Mouse (Mus musculus) lung, embryonic 14.5 days (tissue): ENCODE measurements at regions not wholly inside any gene's neighbourhood (a gene's known extent, or its start where the extent isn't known, plus 50 kb on each side); places are given as distances from the start of the nearest gene placed in this dataset.

Experiments
- ATAC-seq: fragments of 200-750 bp; cut with Nextera tagmentation; 2 replicates; pipeline ENCODE4 v1.8.0; 2017; ENCODE audit warnings: mild to moderate bottlenecking, moderate TSS enrichment, moderate library complexity; ENCODE audit not compliant: insufficient read depth
- DNase-seq: peaks from one replicate; pipeline ENCODE4 v3.0.0-alpha.2; 2015
- H3K27ac ChIP-seq: fragments of 300-500 bp; sonication (generic); 2 replicates; pipeline ENCODE4 v1.5.1; 2014; ENCODE audit warnings: low read depth, mild to moderate bottlenecking, moderate library complexity
- H3K27me3 ChIP-seq: fragments of 300-500 bp; sonication (generic); 2 replicates; pipeline ENCODE4 v1.6.1; 2014; ENCODE audit warnings: low read length, control low read depth; ENCODE audit not compliant: insufficient read depth
- H3K36me3 ChIP-seq: fragments of 300-500 bp; sonication (generic); 2 replicates; pipeline ENCODE4 v1.6.1; 2014; ENCODE audit warnings: control low read depth; ENCODE audit not compliant: insufficient read depth
- H3K4me1 ChIP-seq: fragments of 300-500 bp; sonication (generic); 2 replicates; pipeline ENCODE4 v1.6.1; 2014; ENCODE audit warnings: antibody characterized with exemption, control low read depth; ENCODE audit not compliant: insufficient read depth
- H3K4me2 ChIP-seq: fragments of 300-500 bp; sonication (generic); 2 replicates; pipeline ENCODE4 v1.6.1; 2014; ENCODE audit warnings: mild to moderate bottlenecking
- H3K4me3 ChIP-seq: fragments of 300-500 bp; sonication (generic); 2 replicates; pipeline ENCODE4 v1.5.1; 2014; ENCODE audit warnings: low read depth, low read length
- H3K9ac ChIP-seq: fragments of 300-500 bp; sonication (generic); 2 replicates; pipeline ENCODE4 v1.6.1; 2014
- H3K9me3 ChIP-seq: fragments of 300-500 bp; sonication (generic); 2 replicates; pipeline ENCODE4 v1.6.1; 2016; ENCODE audit warnings: low read depth, low read length, control low read depth
- CTCF ChIP-seq: IDR thresholded peaks from 2 replicates; pipeline ENCODE4 v1.5.1; 2016; ENCODE audit warnings: antibody characterized with exemption, low read depth
- WGBS: fragments of 180-500 bp; shearing (Covaris S2); extraction: QIAGEN DNeasy Blood & Tissue Kit; methylation state at CpG from one replicate; pipeline ENCODE4 v1.1.7; 2014; 5-methylcytosine and 5-hydroxymethylcytosine counted together

DNA sequence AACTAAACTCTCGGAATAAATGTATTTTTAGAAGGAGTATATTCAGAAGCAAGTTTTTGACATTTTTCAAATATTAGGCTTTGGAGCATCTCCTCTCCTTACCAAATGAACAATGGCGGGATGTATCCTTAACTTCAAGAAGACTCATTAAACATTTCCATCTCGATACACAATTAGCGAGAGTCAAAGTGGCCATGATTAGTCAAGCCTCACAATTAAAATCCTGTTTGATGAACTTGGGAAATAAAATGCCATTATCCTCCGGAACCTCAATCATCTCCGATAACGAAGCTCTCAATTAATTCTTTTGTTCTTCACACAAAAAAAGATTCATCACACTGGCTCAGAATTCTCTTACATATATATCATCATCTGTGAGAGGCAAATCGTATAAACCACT lies 440.8 kb upstream of the Trpc7 start:
- 86% methylated on average over 8 of the region's 8 CpGs for WGBS
- H3K4me2 ChIP-seq = no peak overlapping the region

DNA sequence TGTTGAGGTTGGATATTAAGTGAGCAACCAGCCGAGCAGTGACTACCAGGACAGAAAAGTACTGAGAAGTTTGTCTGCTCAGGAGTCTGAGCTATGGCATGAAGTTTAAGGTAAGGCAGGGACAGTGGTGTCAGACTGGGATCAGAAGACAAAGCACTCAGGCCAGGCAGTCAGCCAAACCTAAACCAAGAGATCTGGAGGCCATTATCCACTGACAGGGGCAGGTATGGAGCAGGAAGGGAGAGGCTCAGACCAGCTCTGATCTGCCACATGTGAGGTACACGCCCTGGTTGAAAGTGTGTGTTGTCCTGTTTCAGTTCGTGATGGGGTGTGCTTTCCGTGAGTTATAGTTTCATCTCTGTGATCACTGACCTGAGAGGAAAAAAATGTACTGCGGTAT lies 437.2 kb upstream of the Trpc7 start:
- Histone ChIP-seq H3K27ac (no peak overlapping the region), H3K9ac (no peak overlapping the region), H3K4me3 (no peak overlapping the region), H3K4me1 (no peaks in the 10 kb centered on the region), H3K36me3 (no peaks in the 10 kb centered on the region), H3K27me3 (no peaks in the 10 kb centered on the region), H3K4me2 (no peak overlapping the region), H3K9me3 (no peaks in the 10 kb centered on the region)
- WGBS = 65% methylated on average over 5 of the region's 5 CpGs
- no peak for TF ChIP-seq CTCF
- DNase-seq (no peak), ATAC-seq (no peak)

More for the DNA sequence above, 440.8 kb upstream of the Trpc7 start:
- no peak overlapping the region for H3K9ac ChIP-seq
- H3K4me3 ChIP-seq = no peak overlapping the region
- no peaks in the 10 kb centered on the region for H3K9me3 ChIP-seq
- no peak overlapping the region for H3K27ac ChIP-seq
- ATAC-seq (no peak), DNase-seq (no peak)
- H3K27me3 ChIP-seq = no peaks in the 10 kb centered on the region
- H3K36me3 ChIP-seq = no peaks in the 10 kb centered on the region
- TF ChIP-seq CTCF = no peak
- no peaks in the 10 kb centered on the region for H3K4me1 ChIP-seq

GRCm38 (mm10) chr13:57331868-57332267 lies 436.1 kb upstream of the Trpc7 start:
- H3K4me3 ChIP-seq = no peak overlapping the region
- DNase-seq (no peak), ATAC-seq (no peak)
- no peaks in the 10 kb centered on the region for H3K36me3 ChIP-seq
- no peaks in the 10 kb centered on the region for H3K27me3 ChIP-seq
- H3K9me3 ChIP-seq = no peaks in the 10 kb centered on the region
- H3K4me2 ChIP-seq = no peak overlapping the region
- H3K27ac ChIP-seq = no peak overlapping the region
- TF ChIP-seq CTCF = no peak
- H3K4me1 ChIP-seq = no peaks in the 10 kb centered on the region
- 34% methylated on average over 5 of the region's 5 CpGs for WGBS
- H3K9ac ChIP-seq = no peak overlapping the region

- Histone ChIP-seq H3K27ac (no peak overlapping the region), H3K36me3 (no peaks in the 10 kb centered on the region), H3K9me3 (no peaks in the 10 kb centered on the region), H3K9ac (no peak overlapping the region), H3K4me2 (no peak overlapping the region), H3K27me3 (no peaks in the 10 kb centered on the region), H3K4me3 (no peak overlapping the region), H3K4me1 (no peaks in the 10 kb centered on the region)
- TF ChIP-seq CTCF = no peak
- WGBS = 80% methylated on average over 6 of the region's 6 CpGs
- no peak for DNase-seq
- ATAC-seq = no peak
Observed at GRCm38 (mm10) chr13:57325306-57325925, 429.6 kb upstream of the Trpc7 start.

- peak; percentile 5 for DNase-seq
- Histone ChIP-seq H3K27me3 (no peaks in the 10 kb centered on the region), H3K4me3 (no peak overlapping the region), H3K4me1 (no peaks in the 10 kb centered on the region; the same call in 1 of the 2 replicates), H3K36me3 (no peaks in the 10 kb centered on the region), H3K4me2 (no peak overlapping the region), H3K9ac (no peak overlapping the region), H3K9me3 (no peaks in the 10 kb centered on the region), H3K27ac (no peak overlapping the region)
- TF ChIP-seq CTCF = no peak
- 33% methylated on average over 11 of the region's 11 CpGs for WGBS
- ATAC-seq = no peak
Observed at GRCm38 (mm10) chr13:57316211-57317005, 420.6 kb upstream of the Trpc7 start.

GRCm38 (mm10) chr13:57314512-57314911 lies 418.7 kb upstream of the Trpc7 start:
- WGBS = 31% methylated on average over 9 of the region's 9 CpGs
- no peak for ATAC-seq

GRCm38 (mm10) chr13:57313731-57314130 lies 417.9 kb upstream of the Trpc7 start:
- ATAC-seq = no peak
- DNase-seq = peak; percentile 9
- WGBS = 31% methylated on average over 2 of the region's 2 CpGs
- Histone ChIP-seq H3K4me3 (no peak overlapping the region), H3K9ac (no peak overlapping the region), H3K4me1 (no peaks in the 10 kb centered on the region; the same call in 1 of the 2 replicates), H3K9me3 (no peaks in the 10 kb centered on the region), H3K36me3 (no peaks in the 10 kb centered on the region), H3K27ac (no peak overlapping the region), H3K27me3 (no peaks in the 10 kb centered on the region), H3K4me2 (no peak overlapping the region)
- TF ChIP-seq CTCF = no peak

More at GRCm38 (mm10) chr13:57314512-57314911, 418.7 kb upstream of the Trpc7 start:
- no peaks in the 10 kb centered on the region for H3K27me3 ChIP-seq
- no peak for DNase-seq
- TF ChIP-seq CTCF = no peak
- H3K36me3 ChIP-seq = no peaks in the 10 kb centered on the region
- H3K4me1 ChIP-seq = no peaks in the 10 kb centered on the region; the same call in 1 of the 2 replicates
- no peak overlapping the region for H3K27ac ChIP-seq
- H3K9ac ChIP-seq = no peak overlapping the region
- no peak overlapping the region for H3K4me3 ChIP-seq
- no peak overlapping the region for H3K4me2 ChIP-seq
- H3K9me3 ChIP-seq = no peaks in the 10 kb centered on the region
